ENCODE assay signal across 8 mouse cellular contexts in genomic region chr7:19573776-19574140, GRCm38 (mm10). TPM values are rescaled to one million over a fixed set of nuclear protein-coding genes. Genes with fewer than 3 reads are reported as not detected.
DNase-seq lines count a peak whose midpoint lies in the region; ATAC-seq and TF ChIP-seq lines count a peak whose summit lies in the region.

No protein-coding gene starts in this region.

- TF ChIP-seq POLR2A in cerebellum, adult 2 months (IDR thresholded peaks at IDR 0.05; ENCODE audit: borderline replicate concordance, insufficient read depth, low read length), result no peak
- TF ChIP-seq POLR2A in testis, adult 2 months (IDR thresholded peaks at IDR 0.05; ENCODE audit: control insufficient read depth, low read depth, low read length), result no peak

- ATAC-seq in limb, embryonic 15.5 days (ENCODE audit: insufficient number of reproducible peaks, low FRiP score, low TSS enrichment, low read depth), result no peak
- no peak for ATAC-seq in stomach, postnatal 0 days (ENCODE audit: low FRiP score, low TSS enrichment)
- no peak for ATAC-seq in megakaryocyte-erythroid progenitor cell, adult 5-6 weeks (replicated peaks; ENCODE audit: low FRiP score, low TSS enrichment, poor library complexity, severe bottlenecking)

- H3K27ac ChIP-seq in cerebellum, adult 2 months (ENCODE audit: insufficient read depth, low read length), result peak overlapping the region; percentile 76
- no peak overlapping the region for H3K27ac ChIP-seq in testis, adult 2 months (ENCODE audit: control insufficient read depth, insufficient read depth, low read depth, low read length)
- peak overlapping the region; percentile 83 for H3K27ac ChIP-seq in limb, embryonic 15.5 days
- H3K27ac ChIP-seq in stomach, postnatal 0 days (replicated peaks), result peak overlapping the region; percentile 93

- peak overlapping the region; percentile 81 for H3K4me3 ChIP-seq in cerebellum, adult 2 months (replicated peaks; ENCODE audit: insufficient read depth, low read depth, low read length)
- H3K4me3 ChIP-seq in testis, adult 2 months (ENCODE audit: control insufficient read depth, low read depth, low read length), result peak overlapping the region; percentile 94
- peak overlapping the region; percentile 66 for H3K4me3 ChIP-seq in limb, embryonic 15.5 days
- H3K4me3 ChIP-seq in stomach, postnatal 0 days (ENCODE audit: low read depth, low read length), result peak overlapping the region; percentile 71

- peaks cover 3% of the 10 kb centered on the region; the same call in 1 of the 2 replicates for H3K4me1 ChIP-seq in cerebellum, adult 2 months (ENCODE audit: control insufficient read depth, insufficient read depth, low read length)
- H3K4me1 ChIP-seq in testis, adult 2 months (ENCODE audit: control insufficient read depth, insufficient read depth, low read length), result peaks cover 23% of the 10 kb centered on the region
- peaks cover 33% of the 10 kb centered on the region for H3K4me1 ChIP-seq in limb, embryonic 15.5 days
- H3K4me1 ChIP-seq in stomach, postnatal 0 days (replicated peaks; ENCODE audit: control insufficient read depth, insufficient read depth), result peaks cover 7% of the 10 kb centered on the region

- peak overlapping the region; percentile 66; the same call in 1 of the 2 replicates for H3K9ac ChIP-seq in limb, embryonic 15.5 days
- H3K9ac ChIP-seq in stomach, postnatal 0 days (ENCODE audit: low read length), result peak overlapping the region; percentile 81

- WGBS in cerebellum, adult 2 months, result 18% methylated on average over 16 of the region's 16 CpGs
- 23% methylated on average over 16 of the region's 16 CpGs for whole genome bisulfite sequencing in limb, embryonic 15.5 days
- 10% methylated on average over 15 of the region's 16 CpGs for WGBS in stomach, postnatal 0 days

- no peak for TF ChIP-seq EP300 in stomach, postnatal 0 days (optimal IDR thresholded peaks at IDR 0.05)

- H3K4me2 ChIP-seq in limb, embryonic 15.5 days, result peak overlapping the region; percentile 82
- peak overlapping the region; percentile 92 for H3K4me2 ChIP-seq in stomach, postnatal 0 days (replicated peaks; ENCODE audit: low read depth)

- H3K27me3 ChIP-seq in cerebellum, adult 2 months (ENCODE audit: control insufficient read depth, insufficient read depth, low read length), result no peaks in the 10 kb centered on the region
- H3K27me3 ChIP-seq in testis, adult 2 months (ENCODE audit: control insufficient read depth, insufficient read depth, low read length), result no peaks in the 10 kb centered on the region
- H3K27me3 ChIP-seq in limb, embryonic 15.5 days, result peaks cover 33% of the 10 kb centered on the region
- no peaks in the 10 kb centered on the region for H3K27me3 ChIP-seq in stomach, postnatal 0 days (ENCODE audit: control insufficient read depth, insufficient read depth, low read length)

- DNase-seq in cerebellum, adult 2 months, result no peak
- DNase-seq in cerebellum, postnatal 14 days, result no peak
- no peak for DNase-seq in testis, postnatal 14 days (ENCODE audit: low spot score)
- no peak for DNase-seq in stomach, postnatal 0 days (ENCODE audit: low spot score)
- DNase-seq in frontal cortex, postnatal 14 days (ENCODE audit: low spot score in 2 of 2), result no peak

- no peaks in the 10 kb centered on the region for H3K36me3 ChIP-seq in testis, adult 2 months (ENCODE audit: control insufficient read depth, insufficient read depth, low read length)
- peaks cover 18% of the 10 kb centered on the region for H3K36me3 ChIP-seq in limb, embryonic 15.5 days
- no peaks in the 10 kb centered on the region for H3K36me3 ChIP-seq in stomach, postnatal 0 days (ENCODE audit: control insufficient read depth, insufficient read depth, low read length)

- no peaks in the 10 kb centered on the region for H3K9me3 ChIP-seq in limb, embryonic 15.5 days
- no peaks in the 10 kb centered on the region for H3K9me3 ChIP-seq in stomach, postnatal 0 days (ENCODE audit: control insufficient read depth, low read length)

- TF ChIP-seq CTCF in cerebellum, adult 2 months (IDR thresholded peaks at IDR 0.05; ENCODE audit: borderline replicate concordance, insufficient read depth, low read depth, low read length), result no peak
- TF ChIP-seq CTCF in testis, adult 2 months (IDR thresholded peaks at IDR 0.05; ENCODE audit: control insufficient read depth, insufficient read depth, insufficient replicate concordance, low read depth, low read length), result no peak
- TF ChIP-seq CTCF in stomach, postnatal 0 days (IDR thresholded peaks at IDR 0.05; ENCODE audit: low read depth), result no peak

RNA-seq across cellular contexts. Expression of gene Zfp296, which starts 3.3 kb away (rescaled TPM):
- polyA plus RNA-seq in cerebellum, adult 2 months (2012; rRNA removed), result 3.4 and 4.0 TPM in 2 replicates
- polyA plus RNA-seq in testis, adult 2 months (2012; rRNA removed), result 7.0 and 10.5 TPM in 2 replicates
- polyA plus RNA-seq in limb, embryonic 15.5 days (2015; fragmentation: Nextera tagmentation; extraction: Ambion mirVana), result 1.00 and 1.1 TPM in 2 replicates
- polyA plus RNA-seq in stomach, postnatal 0 days (2015; fragmentation: Nextera tagmentation; extraction: Ambion mirVana), result 3.7 and 5.0 TPM in 2 replicates
- 0.47 and 4.2 TPM in 2 replicates for total RNA-seq in megakaryocyte-erythroid progenitor cell, adult 5-6 weeks (2014; fragmentation: Nextera tagmentation)
- total RNA-seq in megakaryocyte-erythroid progenitor cell, adult 5-6 weeks (2017), result 3.2 and 3.9 TPM in 2 replicates

RNA-seq across cellular contexts. Expression of gene Gemin7, which starts 3.6 kb away (rescaled TPM):
- polyA plus RNA-seq in cerebellum, adult 2 months (2012; rRNA removed), result 86.1 and 87.2 TPM in 2 replicates
- 64.1 and 68.2 TPM in 2 replicates for polyA plus RNA-seq in testis, adult 2 months (2012; rRNA removed)
- polyA plus RNA-seq in limb, embryonic 15.5 days (2015; fragmentation: Nextera tagmentation; extraction: Ambion mirVana), result 144 and 149 TPM in 2 replicates
- polyA plus RNA-seq in stomach, postnatal 0 days (2015; fragmentation: Nextera tagmentation; extraction: Ambion mirVana), result 108 and 114 TPM in 2 replicates
- 60.3 and 70.0 TPM in 2 replicates for total RNA-seq in megakaryocyte-erythroid progenitor cell, adult 5-6 weeks (2014; fragmentation: Nextera tagmentation)
- 24.1 and 25.1 TPM in 2 replicates for total RNA-seq in megakaryocyte-erythroid progenitor cell, adult 5-6 weeks (2017)

RNA-seq across cellular contexts. Expression of gene Ppp1r37, which starts 10.9 kb away (rescaled TPM):
- polyA plus RNA-seq in cerebellum, adult 2 months (2012; rRNA removed), result 134 and 136 TPM in 2 replicates
- 37.3 and 48.4 TPM in 2 replicates for polyA plus RNA-seq in testis, adult 2 months (2012; rRNA removed)
- polyA plus RNA-seq in limb, embryonic 15.5 days (2015; fragmentation: Nextera tagmentation; extraction: Ambion mirVana), result 25.1 and 26.3 TPM in 2 replicates
- polyA plus RNA-seq in stomach, postnatal 0 days (2015; fragmentation: Nextera tagmentation; extraction: Ambion mirVana), result 16.5 and 21.2 TPM in 2 replicates
- 27.7 and 37.2 TPM in 2 replicates for total RNA-seq in megakaryocyte-erythroid progenitor cell, adult 5-6 weeks (2014; fragmentation: Nextera tagmentation)
- 14.6 and 14.7 TPM in 2 replicates for total RNA-seq in megakaryocyte-erythroid progenitor cell, adult 5-6 weeks (2017)

RNA-seq across cellular contexts. Expression of gene Clasrp, which starts 30.5 kb away (rescaled TPM):
- 151 and 152 TPM in 2 replicates for polyA plus RNA-seq in cerebellum, adult 2 months (2012; rRNA removed)
- polyA plus RNA-seq in testis, adult 2 months (2012; rRNA removed), result 93.7 and 99.3 TPM in 2 replicates
- 49.6 and 49.8 TPM in 2 replicates for polyA plus RNA-seq in limb, embryonic 15.5 days (2015; fragmentation: Nextera tagmentation; extraction: Ambion mirVana)
- 19.0 and 21.5 TPM in 2 replicates for polyA plus RNA-seq in stomach, postnatal 0 days (2015; fragmentation: Nextera tagmentation; extraction: Ambion mirVana)
- 44.9 and 53.1 TPM in 2 replicates for total RNA-seq in megakaryocyte-erythroid progenitor cell, adult 5-6 weeks (2014; fragmentation: Nextera tagmentation)
- 33.9 and 48.3 TPM in 2 replicates for total RNA-seq in megakaryocyte-erythroid progenitor cell, adult 5-6 weeks (2017)

RNA-seq across cellular contexts. Expression of gene Relb, which starts 55.5 kb away (rescaled TPM):
- polyA plus RNA-seq in cerebellum, adult 2 months (2012; rRNA removed), result 4.7 and 5.8 TPM in 2 replicates
- 4.1 and 5.1 TPM in 2 replicates for polyA plus RNA-seq in testis, adult 2 months (2012; rRNA removed)
- polyA plus RNA-seq in limb, embryonic 15.5 days (2015; fragmentation: Nextera tagmentation; extraction: Ambion mirVana), result 11.8 and 14.1 TPM in 2 replicates
- polyA plus RNA-seq in stomach, postnatal 0 days (2015; fragmentation: Nextera tagmentation; extraction: Ambion mirVana), result 7.3 and 8.7 TPM in 2 replicates
- 3.8 TPM in 1 of 2 replicates, not detected in the other for total RNA-seq in megakaryocyte-erythroid progenitor cell, adult 5-6 weeks (2014; fragmentation: Nextera tagmentation)
- 0.47 and 0.69 TPM in 2 replicates for total RNA-seq in megakaryocyte-erythroid progenitor cell, adult 5-6 weeks (2017)
